Mouse (Mus musculus) liver, embryonic 14.5 days (tissue): ENCODE measurements around the gene Spns3.

ENCODE experiments used
- CTCF ChIP-seq: IDR thresholded peaks from 2 replicates; pipeline ENCODE4 v1.5.1; 2016; ENCODE audit warnings: antibody characterized with exemption, low read depth, control low read depth
- EP300 ChIP-seq: IDR thresholded peaks from 2 replicates; pipeline ENCODE4 v1.6.1; 2016; ENCODE audit warnings: antibody characterized with exemption, low read depth

GRCm38 (mm10) chr11:72535519-72535918, 14.8 kb downstream of the Spns3 start:
- TF ChIP-seq EP300, result no peak
- peak; percentile 86 for TF ChIP-seq CTCF
